Mouse (Mus musculus) myocyte (in vitro differentiated cells): ENCODE measurements around the gene Sectm1a.

Experiments
- POLR2A ChIP-seq: IDR thresholded peaks from one replicate; pipeline ENCODE4 v1.6.1; 2011; ENCODE audit warnings: low read depth, mild to moderate bottlenecking, control low read depth, moderate library complexity; ENCODE audit not compliant: insufficient read length
- TCF12 ChIP-seq: IDR thresholded peaks from one replicate; pipeline ENCODE4 v1.6.1; 2011; ENCODE audit warnings: mild to moderate bottlenecking, control low read depth; ENCODE audit not compliant: poor library complexity, insufficient read depth, severe bottlenecking

DNA sequence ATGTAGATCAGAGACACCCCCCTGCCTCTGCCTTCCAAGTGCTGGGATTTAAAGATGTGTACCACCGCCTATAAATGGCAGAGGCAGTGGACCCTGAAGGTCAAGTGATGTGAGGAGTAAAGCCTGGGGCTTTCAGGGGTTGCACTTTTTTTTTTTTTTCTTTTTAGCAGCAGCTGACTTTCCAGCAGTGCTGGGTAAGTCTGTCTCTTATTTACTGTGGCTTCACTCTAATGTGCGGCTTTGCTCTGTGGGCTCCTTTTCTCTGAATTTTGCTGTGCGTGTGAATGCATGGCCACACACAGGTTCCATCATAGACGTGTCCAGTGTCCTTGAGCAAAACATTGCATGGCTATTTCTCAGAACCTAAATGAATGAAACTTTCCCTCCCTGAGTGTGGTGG, 39.4 kb downstream of the Sectm1a start:
- TF ChIP-seq TCF12 = no peak
- TF ChIP-seq POLR2A = no peak
